Mouse (Mus musculus) embryonic facial prominence, embryonic 11.5 days (tissue): ENCODE data around the gene Mapk8ip2. TPM values are rescaled to one million over a fixed set of nuclear protein-coding genes. Genes with fewer than 3 reads are reported as not detected.

Source experiments
- ATAC-seq: fragments of 200-750 bp; cut with Nextera tagmentation; replicated peaks from 2 replicates; pipeline ENCODE4 v1.8.0; 2017; ENCODE audit warnings: low read depth; ENCODE audit not compliant: insufficient number of reproducible peaks, low FRiP score, low TSS enrichment
- DNase-seq: peaks from one replicate; pipeline ENCODE4 v3.0.0-alpha.2; 2015; ENCODE audit warnings: low spot score
- H3K27ac ChIP-seq: fragments of 300-500 bp; sonication (generic); replicated peaks from 2 replicates; pipeline ENCODE4 v1.5.1; 2014; ENCODE audit warnings: mild to moderate bottlenecking, low read depth, low read length, control low read depth
- H3K27me3 ChIP-seq: fragments of 300-500 bp; sonication (generic); 2 replicates; pipeline ENCODE4 v1.6.1; 2014; ENCODE audit warnings: mild to moderate bottlenecking, low read length, moderate library complexity, mixed read lengths; ENCODE audit not compliant: control insufficient read depth, insufficient read depth
- H3K36me3 ChIP-seq: fragments of 300-500 bp; sonication (generic); replicated peaks from 2 replicates; pipeline ENCODE4 v1.6.1; 2014; ENCODE audit warnings: low read depth, mild to moderate bottlenecking, low read length, moderate library complexity, mixed read lengths; ENCODE audit not compliant: control insufficient read depth, insufficient read depth
- H3K4me1 ChIP-seq: fragments of 300-500 bp; sonication (generic); 2 replicates; pipeline ENCODE4 v1.6.1; 2014; ENCODE audit warnings: low read length, mixed read lengths; ENCODE audit not compliant: control insufficient read depth, insufficient read depth
- H3K4me2 ChIP-seq: fragments of 300-500 bp; sonication (generic); 2 replicates; pipeline ENCODE4 v1.6.1; 2014; ENCODE audit warnings: low read depth, mild to moderate bottlenecking, control low read depth, low read length, moderate library complexity
- H3K4me3 ChIP-seq: fragments of 300-500 bp; sonication (generic); 2 replicates; pipeline ENCODE4 v1.5.1; 2014; ENCODE audit warnings: low read depth, low read length, control low read depth
- H3K9ac ChIP-seq: fragments of 300-500 bp; sonication (generic); replicated peaks from 2 replicates; pipeline ENCODE4 v1.6.1; 2014; ENCODE audit warnings: mild to moderate bottlenecking, control low read depth, low read length
- H3K9me3 ChIP-seq: fragments of 300-500 bp; sonication (generic); replicated peaks from 2 replicates; pipeline ENCODE4 v1.6.1; 2016; ENCODE audit warnings: mild to moderate bottlenecking, low read length, inconsistent platforms, mixed read lengths; ENCODE audit not compliant: control insufficient read depth
- WGBS: fragments of 180-500 bp; shearing (Covaris S2); extraction: QIAGEN DNeasy Blood & Tissue Kit; methylation state at CpG from one replicate; pipeline ENCODE4 v1.1.7; 2014; 5-methylcytosine and 5-hydroxymethylcytosine counted together
- polyA plus RNA-seq: library from polyadenylated mRNA; unstranded; fragments of >200 nt; fragmentation: Nextera tagmentation; extraction: Ambion mirVana; gene quantifications from 2 replicates; pipeline ENCODE4 v1.2.1, GENCODE M21; 2014

The Mapk8ip2 gene
- 5.4 and 6.4 TPM in 2 replicates for polyA plus RNA-seq

GRCm38 (mm10) chr15:89453865-89454478, at the start of gene Mapk8ip2:
TSS of gene Mapk8ip2 (plus strand) at chr15:89453913.
- H3K4me3 ChIP-seq = peak within 1 kb of the TSS; percentile 49
- DNase-seq = peak; percentile 15
- ATAC-seq = peak; percentile 44
- WGBS = under 1% methylated on average over 53 of the region's 53 CpGs
- H3K9ac ChIP-seq = peak within 1 kb of the TSS; percentile 28
- H3K4me2 ChIP-seq = peak within 1 kb of the TSS; percentile 90
- no peaks in the 10 kb centered on the region for H3K4me1 ChIP-seq
- no peaks in the 10 kb centered on the region for H3K9me3 ChIP-seq
- peaks cover 5% of the 10 kb centered on the region; the same call in 1 of the 2 replicates for H3K27me3 ChIP-seq
- no peaks in the 10 kb centered on the region; the same call in 1 of the 2 replicates for H3K36me3 ChIP-seq
- no peak within 1 kb of the TSS for H3K27ac ChIP-seq

- Histone ChIP-seq H3K4me2 (no peak overlapping the region), H3K36me3 (no peaks in the 10 kb centered on the region), H3K9me3 (no peaks in the 10 kb centered on the region), H3K27ac (no peak overlapping the region), H3K9ac (no peak overlapping the region), H3K4me3 (no peak overlapping the region), H3K27me3 (no peaks in the 10 kb centered on the region), H3K4me1 (no peaks in the 10 kb centered on the region)
- no peak for ATAC-seq
- no peak for DNase-seq
- 84% methylated on average over 10 of the region's 10 CpGs for WGBS
Measured at GRCm38 (mm10) chr15:89404831-89405623, 48.7 kb upstream of the Mapk8ip2 start.

DNA sequence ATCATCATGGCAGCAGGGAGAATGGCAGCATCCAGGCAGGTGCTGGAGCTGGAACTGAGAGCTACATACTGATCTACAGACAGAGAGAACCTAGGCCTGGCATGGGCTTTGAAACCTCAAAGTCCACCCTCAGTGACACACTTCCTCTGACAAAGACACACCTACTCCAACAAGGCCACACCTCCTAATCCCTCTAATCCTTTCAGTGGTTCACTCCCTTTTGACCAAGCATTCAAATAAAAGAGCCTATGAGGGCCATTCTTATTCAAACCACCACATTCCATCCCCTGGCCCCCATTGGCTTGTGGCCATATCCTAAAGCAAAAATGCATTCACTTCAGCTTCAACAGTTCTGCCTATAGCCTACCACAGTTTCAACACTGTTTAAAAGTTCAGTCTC, 47.0 kb upstream of the Mapk8ip2 start:
- no peak overlapping the region for H3K4me3 ChIP-seq
- no peak overlapping the region for H3K9ac ChIP-seq
- H3K4me1 ChIP-seq = no peaks in the 10 kb centered on the region
- ATAC-seq = no peak
- no peak overlapping the region for H3K4me2 ChIP-seq
- H3K27ac ChIP-seq = no peak overlapping the region
- no peak for DNase-seq
- H3K36me3 ChIP-seq = no peaks in the 10 kb centered on the region
- H3K9me3 ChIP-seq = no peaks in the 10 kb centered on the region
- no peaks in the 10 kb centered on the region for H3K27me3 ChIP-seq

- ATAC-seq (no peak), DNase-seq (no peak)
- no peak within 1 kb of the TSS for H3K4me3 ChIP-seq
- no peak within 1 kb of the TSS for H3K27ac ChIP-seq
- 86% methylated on average over 15 of the region's 24 CpGs for WGBS
- H3K4me2 ChIP-seq = no peak within 1 kb of the TSS
- H3K9ac ChIP-seq = no peak within 1 kb of the TSS
- no peaks in the 10 kb centered on the region for H3K4me1 ChIP-seq
- H3K27me3 ChIP-seq = no peaks in the 10 kb centered on the region
- no peaks in the 10 kb centered on the region for H3K9me3 ChIP-seq
- H3K36me3 ChIP-seq = no peaks in the 10 kb centered on the region
Measured at GRCm38 (mm10) chr15:89410118-89410517, 43.6 kb upstream of the Mapk8ip2 start, which contains the start of gene Syce3. TSS of gene Syce3 (minus strand) at chr15:89410503.

GRCm38 (mm10) chr15:89415282-89415681, 38.4 kb upstream of the Mapk8ip2 start:
- H3K9me3 ChIP-seq = no peaks in the 10 kb centered on the region
- no peak for ATAC-seq
- H3K27ac ChIP-seq = no peak overlapping the region
- no peaks in the 10 kb centered on the region for H3K4me1 ChIP-seq
- no peaks in the 10 kb centered on the region for H3K27me3 ChIP-seq
- no peaks in the 10 kb centered on the region for H3K36me3 ChIP-seq
- DNase-seq = no peak
- WGBS = 87% methylated on average over 8 of the region's 8 CpGs
- no peak overlapping the region for H3K4me2 ChIP-seq
- no peak overlapping the region for H3K9ac ChIP-seq
- no peak overlapping the region for H3K4me3 ChIP-seq

DNA sequence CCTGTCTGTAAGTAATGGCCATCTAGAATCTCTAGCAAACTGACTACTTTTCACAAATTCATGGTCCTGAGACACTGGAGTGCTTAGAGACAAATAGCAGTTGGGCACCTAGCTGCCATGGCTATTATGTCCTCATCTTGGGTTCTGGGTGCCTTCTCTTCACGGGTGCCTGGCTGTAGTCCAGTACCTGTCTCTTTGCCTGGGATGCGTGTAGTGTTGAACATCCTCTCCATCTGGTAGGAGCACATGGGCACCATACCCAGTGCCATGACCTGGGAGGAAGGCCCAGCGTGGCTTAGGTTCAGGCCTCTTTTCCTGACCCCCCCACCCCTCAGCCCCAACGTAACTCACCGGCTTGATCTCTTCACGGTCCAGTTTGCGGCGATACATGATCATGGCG, 31.8 kb upstream of the Mapk8ip2 start:
- no peak overlapping the region for H3K27ac ChIP-seq
- H3K9ac ChIP-seq = no peak overlapping the region
- ATAC-seq (no peak), DNase-seq (no peak)
- H3K36me3 ChIP-seq = 0 out of 2 replicates have a peak, but pooled peaks cover 3% of the 10 kb centered on the region
- H3K4me2 ChIP-seq = no peak overlapping the region
- no peaks in the 10 kb centered on the region for H3K9me3 ChIP-seq
- 92% methylated on average over 9 of the region's 9 CpGs for WGBS
- no peak overlapping the region for H3K4me3 ChIP-seq
- H3K4me1 ChIP-seq = no peaks in the 10 kb centered on the region
- H3K27me3 ChIP-seq = no peaks in the 10 kb centered on the region

DNA sequence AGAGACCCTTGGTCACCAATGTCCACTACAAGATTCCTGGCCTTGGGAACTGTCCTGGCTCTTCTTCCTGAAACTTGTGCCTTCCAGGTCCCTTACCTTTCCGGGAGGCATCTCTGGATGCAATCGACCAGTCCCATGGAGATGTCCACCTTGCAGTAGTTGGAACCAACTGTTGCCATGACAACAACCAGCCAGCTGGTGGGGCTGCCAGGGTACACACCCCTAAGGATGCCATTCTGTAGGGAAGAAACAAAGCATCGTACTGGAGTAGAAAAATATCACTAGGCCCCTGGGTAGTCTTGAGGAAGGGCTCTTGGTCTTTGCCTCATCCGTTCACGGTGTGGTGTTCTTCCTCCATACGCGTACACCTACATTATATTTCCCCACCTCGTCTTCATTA, 29.1 kb upstream of the Mapk8ip2 start:
- H3K9ac ChIP-seq = no peak overlapping the region
- H3K9me3 ChIP-seq = no peaks in the 10 kb centered on the region
- H3K27me3 ChIP-seq = no peaks in the 10 kb centered on the region
- no peak overlapping the region for H3K4me3 ChIP-seq
- H3K4me2 ChIP-seq = no peak overlapping the region
- no peaks in the 10 kb centered on the region for H3K4me1 ChIP-seq
- DNase-seq (no peak), ATAC-seq (no peak)
- 0 out of 2 replicates have a peak, but pooled peaks cover 3% of the 10 kb centered on the region for H3K36me3 ChIP-seq
- WGBS = 86% methylated on average over 8 of the region's 8 CpGs
- no peak overlapping the region for H3K27ac ChIP-seq

GRCm38 (mm10) chr15:89425711-89426121, 28.0 kb upstream of the Mapk8ip2 start, which contains the start of gene Cpt1b:
TSS of gene Cpt1b (minus strand) at chr15:89425863.
- DNase-seq = no peak
- WGBS = 19% methylated on average over 6 of the region's 6 CpGs
- Histone ChIP-seq H3K9me3 (no peaks in the 10 kb centered on the region), H3K9ac (no peak within 1 kb of the TSS), H3K36me3 (0 out of 2 replicates have a peak, but pooled peaks cover 3% of the 10 kb centered on the region), H3K27ac (no peak within 1 kb of the TSS), H3K4me3 (no peak within 1 kb of the TSS), H3K27me3 (no peaks in the 10 kb centered on the region), H3K4me2 (peak within 1 kb of the TSS; percentile 16), H3K4me1 (no peaks in the 10 kb centered on the region)
- ATAC-seq = no peak
